Mouse (Mus musculus) layer of hippocampus, postnatal 25 days (tissue): ENCODE measurements around the gene Adcy7. TPM values are rescaled to one million over a fixed set of nuclear protein-coding genes. Genes with fewer than 3 reads are reported as not detected.

ENCODE experiments used
- DNase-seq, 2 experiments: peaks; one replicate each; pipeline ENCODE4 v3.0.0; 2022; ENCODE audit warnings: mixed read lengths in 2 of 2, low spot score in 1 of 2; ENCODE audit errors: extremely low spot score in 1 of 2
- total RNA-seq, 2 experiments: library from RNA; stranded (reverse); gene quantifications; 2 replicates each; pipeline ENCODE4 v1.2.3; 2021

The Adcy7 gene
- 1 to 10 TPM; 2.7 to 3.2 TPM for total RNA-seq

DNA sequence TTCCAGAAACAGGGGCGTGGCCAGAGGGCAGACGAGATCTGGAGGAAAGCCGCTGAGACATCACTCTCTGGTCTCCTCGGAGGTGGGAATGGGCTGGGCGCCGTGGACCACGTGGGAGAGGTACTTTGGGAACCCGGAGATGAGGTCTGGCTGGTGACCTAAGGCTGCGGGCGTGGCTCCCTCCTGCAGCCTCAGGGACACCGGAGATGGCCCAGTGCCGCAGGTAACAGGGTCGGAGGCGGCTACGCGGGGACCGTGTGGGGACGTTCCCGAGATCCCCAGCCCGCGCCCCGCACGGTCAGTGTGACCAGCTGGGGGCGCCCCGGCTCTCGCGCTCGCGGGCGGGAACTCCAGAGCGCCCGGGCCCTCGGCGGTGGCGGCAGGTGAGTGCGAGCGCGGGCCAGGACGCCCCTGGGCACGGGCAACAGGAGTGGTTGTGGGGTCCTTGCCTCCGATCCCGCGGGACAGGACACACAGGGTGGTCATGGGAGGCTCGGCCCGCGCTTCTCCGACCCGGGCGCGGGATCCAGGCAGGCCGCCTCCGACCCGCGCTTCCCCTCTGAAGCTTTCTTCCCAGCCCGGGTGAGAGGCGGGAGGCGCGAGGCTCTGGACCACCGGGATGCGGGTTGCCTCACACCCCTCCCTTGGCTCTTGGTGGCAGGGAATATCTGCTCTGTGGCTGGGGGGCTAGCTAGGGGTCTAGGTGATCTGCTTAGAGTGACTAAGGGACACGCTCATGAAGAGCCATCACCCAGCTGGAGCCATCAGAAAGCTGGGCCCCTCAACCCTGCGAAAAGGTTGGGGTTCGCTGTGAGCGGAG, at the start of gene Adcy7:
Gene Adcy7, plus strand, starts transcription at position 173 of the 820 bp plus-strand sequence.
- peak in 1 of 2 experiments; percentile 44 for DNase-seq

GRCm38 (mm10) chr8:88225358-88225757, 46.8 kb upstream of the Adcy7 start:
- DNase-seq: no peak

- no peak for DNase-seq
Measured at GRCm38 (mm10) chr8:88227851-88228250, 44.4 kb upstream of the Adcy7 start.

DNA sequence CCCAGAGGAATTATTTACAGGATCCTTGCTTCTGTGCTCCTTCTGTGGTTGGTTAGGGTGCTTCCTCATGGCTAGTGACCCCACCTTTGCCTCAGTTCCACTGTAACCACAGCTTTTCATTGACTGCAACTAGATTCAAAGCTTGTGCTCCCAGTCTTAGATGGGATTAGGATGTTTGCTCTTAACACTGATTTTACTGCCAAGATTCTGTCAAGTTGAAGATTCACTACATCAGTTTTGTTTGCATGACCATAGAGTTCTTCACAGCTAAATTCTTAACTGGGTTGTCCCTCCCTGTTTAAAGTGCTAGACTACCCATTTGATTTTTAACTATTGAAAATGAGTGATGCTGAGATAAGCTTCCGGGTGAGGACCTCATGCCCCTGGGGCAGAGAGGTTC, 43.9 kb upstream of the Adcy7 start:
- DNase-seq: no peak

DNA sequence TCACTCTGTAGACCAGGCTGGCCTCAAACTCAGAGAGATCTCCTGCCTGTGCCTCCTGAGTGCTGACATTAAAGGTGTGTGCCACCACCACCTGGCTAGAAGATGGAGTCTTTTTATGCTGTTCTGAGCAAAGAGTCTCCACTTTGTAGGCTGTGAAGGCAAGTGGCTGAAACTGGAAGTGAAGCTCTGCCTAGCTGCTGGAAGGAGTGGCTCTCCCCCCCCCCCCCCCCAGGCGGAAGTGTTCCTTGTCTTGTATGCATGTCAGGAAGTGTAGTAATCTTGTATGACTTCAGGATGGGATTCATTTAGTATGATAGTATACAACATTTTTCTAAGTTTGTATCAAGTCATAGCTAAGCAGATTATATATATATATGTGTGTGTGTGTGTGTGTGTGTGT, 43.4 kb upstream of the Adcy7 start:
- DNase-seq: no peak

- DNase-seq: no peak
Measured at GRCm38 (mm10) chr8:88236666-88237065, 35.5 kb upstream of the Adcy7 start.

DNA sequence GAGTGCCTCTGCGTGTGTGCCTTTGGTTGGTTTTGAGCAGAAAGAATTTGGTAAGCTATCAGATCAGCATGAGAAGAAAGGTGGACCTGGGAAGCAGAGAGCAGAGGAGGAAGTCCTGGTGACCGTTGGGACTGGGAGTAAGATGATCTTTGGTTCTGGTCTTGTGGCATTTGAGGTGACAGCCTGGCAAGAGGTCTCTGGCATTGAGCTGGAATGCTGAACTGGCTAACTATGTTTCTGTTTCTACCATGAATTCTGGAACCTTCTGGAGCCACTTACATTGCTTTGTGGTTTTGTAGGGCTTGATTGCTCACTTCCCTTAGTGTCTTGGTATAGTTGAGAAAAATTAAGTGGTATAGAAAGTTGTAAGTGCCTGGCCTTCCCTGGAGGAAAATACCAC, 34.6 kb upstream of the Adcy7 start:
- DNase-seq: no peak

- DNase-seq: no peak
Measured at GRCm38 (mm10) chr8:88239277-88239676, 32.9 kb upstream of the Adcy7 start.

GRCm38 (mm10) chr8:88241871-88242270, 30.3 kb upstream of the Adcy7 start:
- DNase-seq: no peak

DNA sequence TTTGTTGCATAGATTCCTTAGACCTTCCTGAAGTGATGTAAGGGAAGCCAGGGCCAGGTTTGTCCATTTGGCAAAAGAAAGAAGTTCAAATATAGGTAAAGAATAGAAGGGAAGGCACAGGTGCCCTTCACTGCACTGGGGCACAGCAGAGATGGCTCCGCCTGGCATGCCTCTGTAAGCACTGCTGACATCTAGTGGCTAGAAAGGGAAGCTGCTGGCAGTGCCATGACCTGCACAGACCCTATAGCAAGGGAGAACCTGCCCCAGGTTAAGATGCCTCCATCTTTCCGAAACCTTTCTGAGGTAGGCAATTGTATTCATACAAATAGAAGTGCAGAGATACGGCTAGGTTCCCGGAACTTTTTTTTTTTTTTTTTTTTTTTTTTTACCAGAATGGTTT, 27.9 kb upstream of the Adcy7 start:
- DNase-seq: peak in 1 of 2 experiments; percentile 49

DNA sequence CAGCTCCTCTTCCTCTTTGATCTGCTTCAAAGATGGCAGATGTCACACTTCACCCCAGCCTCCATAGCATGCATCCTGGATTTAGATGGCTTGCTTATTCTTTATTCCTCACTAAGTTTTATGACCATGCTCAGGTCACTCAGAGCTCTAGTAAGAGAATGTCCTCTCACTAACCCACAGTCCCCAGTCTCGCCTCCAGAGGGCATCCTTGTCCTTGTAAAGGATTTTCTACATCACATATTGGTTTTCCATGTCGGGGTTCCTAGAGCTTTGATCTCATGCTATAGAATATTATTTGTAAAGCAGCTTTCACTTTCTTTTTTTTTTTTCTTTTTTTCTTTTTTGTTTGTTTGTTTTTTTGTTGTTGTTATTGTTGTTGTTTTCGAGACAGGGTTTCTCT, 19.4 kb upstream of the Adcy7 start:
- peak in 1 of 2 experiments; percentile 48 for DNase-seq

DNA sequence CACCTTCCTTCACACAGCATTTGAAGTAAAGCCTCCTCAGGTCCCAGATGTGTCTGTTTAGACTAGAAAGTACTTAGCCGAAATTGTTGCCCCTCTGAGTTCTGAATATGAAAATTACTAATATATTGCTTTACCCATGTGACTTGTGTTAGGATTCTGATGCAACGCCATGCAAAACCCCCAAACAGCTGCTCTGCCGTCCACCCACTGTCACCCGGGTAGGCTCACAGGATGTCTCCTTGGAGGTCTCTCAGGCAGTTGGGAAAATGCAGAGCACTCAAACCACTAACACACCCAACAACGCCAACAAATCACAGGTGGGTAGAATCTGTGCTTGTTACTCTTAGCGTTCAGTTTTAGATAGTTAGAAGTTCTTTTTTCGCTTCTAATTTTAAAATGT, 17.2 kb upstream of the Adcy7 start:
- no peak for DNase-seq

- no peak for DNase-seq
Measured at GRCm38 (mm10) chr8:88258024-88258423, 14.2 kb upstream of the Adcy7 start.

GRCm38 (mm10) chr8:88258544-88258943, 13.7 kb upstream of the Adcy7 start:
- no peak for DNase-seq

DNA sequence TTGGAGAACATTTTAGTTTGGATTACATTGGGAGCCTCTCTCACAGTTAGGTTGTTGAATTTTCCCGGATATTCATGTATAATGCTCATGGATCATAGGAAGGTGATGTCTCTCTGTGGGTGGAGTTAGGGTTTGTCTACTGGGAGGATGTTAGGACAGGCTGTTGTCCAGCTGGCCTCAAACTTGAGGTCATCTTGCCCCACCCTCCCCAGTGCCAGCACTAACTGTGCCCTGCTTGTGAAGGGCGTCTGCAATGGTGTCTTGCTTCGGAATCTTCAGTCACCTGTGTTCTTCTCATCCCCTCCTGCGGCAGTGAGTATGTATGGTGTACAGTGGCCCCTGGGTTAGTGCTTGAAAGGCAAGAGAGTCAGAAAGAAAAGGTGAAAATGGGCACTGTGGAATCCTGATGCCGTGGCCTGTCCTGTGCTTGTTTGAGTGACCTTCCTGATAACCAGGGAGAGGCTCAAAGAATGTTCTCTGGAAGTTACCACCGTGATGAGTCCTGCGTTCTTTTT, 11.7 kb upstream of the Adcy7 start:
- DNase-seq: no peak

GRCm38 (mm10) chr8:88262831-88263635, 9.2 kb upstream of the Adcy7 start:
- DNase-seq: no peak

DNA sequence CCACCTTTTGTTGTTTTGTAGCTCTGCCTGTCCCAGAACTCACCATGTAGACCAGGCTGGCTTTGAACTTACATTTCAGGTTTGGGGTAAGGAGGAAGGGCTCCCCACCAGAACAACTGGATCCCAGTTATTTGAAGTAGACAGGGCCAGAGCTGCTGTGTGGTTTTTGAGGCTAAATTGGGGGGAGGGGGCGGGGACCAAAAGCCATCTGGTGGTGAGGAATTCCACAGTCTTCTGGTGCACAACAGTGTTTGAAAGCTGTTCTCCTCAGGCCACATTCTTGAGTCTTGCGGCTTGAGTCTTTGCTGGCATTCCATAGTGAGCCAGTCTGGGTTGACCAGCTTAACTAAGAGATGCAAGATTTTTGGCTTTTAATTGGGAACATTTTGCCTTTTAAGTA, 6.7 kb upstream of the Adcy7 start:
- no peak for DNase-seq

DNA sequence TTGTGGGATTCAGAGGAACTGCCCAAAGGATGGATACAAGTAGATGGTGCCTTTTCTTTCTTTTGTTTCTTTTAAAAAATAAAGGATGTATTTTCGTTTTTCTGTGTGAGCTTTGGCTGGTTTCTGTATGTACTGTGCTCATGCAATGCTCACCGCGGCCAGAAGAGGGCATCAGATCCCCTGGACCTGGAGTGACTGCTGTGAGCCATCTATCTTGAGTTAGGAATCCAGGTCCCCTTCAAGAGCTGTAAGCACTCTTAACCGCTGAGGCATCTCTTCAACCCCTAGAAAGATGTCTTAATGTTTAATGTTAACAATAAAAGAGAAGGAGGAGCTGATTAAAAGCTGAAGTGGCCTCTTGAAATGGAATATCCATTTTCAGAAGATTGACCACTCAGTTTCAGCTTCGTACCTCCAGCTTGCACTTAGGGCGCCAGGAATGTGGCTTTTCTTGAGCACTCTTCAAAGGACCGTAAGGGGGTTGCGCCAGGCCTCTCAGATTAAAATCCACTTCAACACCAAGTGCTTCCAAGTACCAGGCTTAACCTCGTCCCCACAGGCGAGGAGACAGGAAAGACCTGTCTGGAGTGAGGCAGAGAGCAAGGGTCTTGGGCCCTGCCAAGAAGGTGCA, 5.9 kb upstream of the Adcy7 start:
- DNase-seq: peak; percentile 69 to 95

GRCm38 (mm10) chr8:88266801-88267403, 5.3 kb upstream of the Adcy7 start:
- DNase-seq: no peak

GRCm38 (mm10) chr8:88269107-88269875, 2.9 kb upstream of the Adcy7 start:
- DNase-seq: no peak
